Mouse (Mus musculus) myocyte (in vitro differentiated cells): ENCODE data around the gene Prim2. TPM values are rescaled to one million over a fixed set of nuclear protein-coding genes. Genes with fewer than 3 reads are reported as not detected.

Source experiments
- H3K27me3 ChIP-seq: one replicate; pipeline ENCODE4 v1.6.1; 2011; ENCODE audit not compliant: control insufficient read depth, insufficient read depth, insufficient read length
- H3K36me3 ChIP-seq: one replicate; pipeline ENCODE4 v1.6.1; 2011; ENCODE audit not compliant: control insufficient read depth, insufficient read depth
- H3K4me2 ChIP-seq: one replicate; pipeline ENCODE4 v1.6.1; 2011; ENCODE audit warnings: low read depth, control low read depth
- H3K4me3 ChIP-seq: one replicate; pipeline ENCODE4 v1.5.1; 2011; ENCODE audit warnings: mild to moderate bottlenecking, control low read depth, moderate library complexity
- H3K79me2 ChIP-seq: one replicate; pipeline ENCODE4 v1.6.1; 2011; ENCODE audit not compliant: control insufficient read depth, insufficient read depth
- H3ac ChIP-seq: one replicate; pipeline ENCODE4 v1.6.1; 2011; ENCODE audit not compliant: control insufficient read depth, insufficient read length
- CEBPB ChIP-seq: IDR thresholded peaks from 2 replicates; pipeline ENCODE4 v1.6.1; 2011; ENCODE audit warnings: mild to moderate bottlenecking, moderate library complexity; ENCODE audit not compliant: poor library complexity, insufficient read depth, severe bottlenecking
- E2F4 ChIP-seq: IDR thresholded peaks from one replicate; pipeline ENCODE4 v1.6.1; 2011; ENCODE audit warnings: mild to moderate bottlenecking, control low read depth, moderate library complexity; ENCODE audit not compliant: insufficient read depth
- MAX ChIP-seq: IDR thresholded peaks from one replicate; pipeline ENCODE4 v1.6.1; 2011; ENCODE audit warnings: low read depth, mild to moderate bottlenecking, control low read depth
- MYOD1 ChIP-seq, 3 experiments: IDR thresholded peaks; one replicate each; pipeline ENCODE4 v1.6.1; 2011; ENCODE audit warnings: control low read depth in 2 of 3, low read depth in 2 of 3, mild to moderate bottlenecking in 2 of 3, moderate library complexity in 1 of 3; ENCODE audit not compliant: insufficient read length in 2 of 3, control insufficient read depth in 1 of 3
- MYOG ChIP-seq, 3 experiments: IDR thresholded peaks; one replicate each; pipeline ENCODE4 v1.6.1; 2011; ENCODE audit warnings: control low read depth in 2 of 3, low read depth in 2 of 3, mild to moderate bottlenecking in 2 of 3; ENCODE audit not compliant: insufficient read length in 2 of 3, control insufficient read depth in 1 of 3, insufficient read depth in 1 of 3
- POLR2A ChIP-seq: IDR thresholded peaks from one replicate; pipeline ENCODE4 v1.6.1; 2011; ENCODE audit warnings: low read depth, mild to moderate bottlenecking, control low read depth, moderate library complexity; ENCODE audit not compliant: insufficient read length
- POLR2AphosphoS2 ChIP-seq: IDR thresholded peaks from one replicate; pipeline ENCODE4 v1.6.1; 2011; ENCODE audit warnings: low read depth, control low read depth; ENCODE audit not compliant: insufficient read length
- REST ChIP-seq: IDR thresholded peaks from one replicate; pipeline ENCODE4 v1.6.1; 2011; ENCODE audit warnings: mild to moderate bottlenecking, control low read depth, moderate library complexity; ENCODE audit not compliant: insufficient read depth, insufficient read length
- SRF ChIP-seq: IDR thresholded peaks from one replicate; pipeline ENCODE4 v1.6.1; 2011; ENCODE audit warnings: low read depth; ENCODE audit not compliant: control insufficient read depth, insufficient read length
- TCF12 ChIP-seq: IDR thresholded peaks from one replicate; pipeline ENCODE4 v1.6.1; 2011; ENCODE audit warnings: mild to moderate bottlenecking, control low read depth; ENCODE audit not compliant: poor library complexity, insufficient read depth, severe bottlenecking
- TCF3 ChIP-seq: IDR thresholded peaks from one replicate; pipeline ENCODE4 v1.6.1; 2011; ENCODE audit warnings: low read depth, control low read depth; ENCODE audit not compliant: insufficient read length
- USF1 ChIP-seq: IDR thresholded peaks from one replicate; pipeline ENCODE4 v1.6.1; 2011; ENCODE audit warnings: low read depth, mild to moderate bottlenecking, control low read depth, moderate library complexity
- polyA plus RNA-seq: library from polyadenylated mRNA; unstranded; fragments of >200 nt; fragmentation: generic; extraction: Trizol; gene quantifications from one replicate; pipeline ENCODE4 v1.2.1, GENCODE M21; 2012; ENCODE audit warnings: missing spikeins

Prim2 gene
- polyA plus RNA-seq, 1 experiment, result 8.2 TPM

GRCm38 (mm10) chr1:33563611-33564010 is 106.0 kb downstream of the Prim2 start:
- Histone ChIP-seq H3K36me3 (no peaks in the 10 kb centered on the region), H3K4me2 (no peak overlapping the region), H3K79me2 (no peaks in the 10 kb centered on the region), H3ac (no peak overlapping the region), H3K27me3 (no peaks in the 10 kb centered on the region), H3K4me3 (no peak overlapping the region)
- TF ChIP-seq SRF, result no peak
- TF ChIP-seq REST, result no peak
- no peak for TF ChIP-seq TCF12
- no peak for TF ChIP-seq POLR2AphosphoS2
- TF ChIP-seq MYOG (IDR thresholded peaks at IDR 0.05; ENCODE audit: control insufficient read depth in 1 of 3, insufficient read depth in 1 of 3, insufficient read length in 2 of 3, low read depth in 2 of 3), result no peak
- no peak for TF ChIP-seq MAX
- no peak for TF ChIP-seq TCF3
- TF ChIP-seq USF1, result no peak
- no peak for TF ChIP-seq MYOD1 (IDR thresholded peaks at IDR 0.05; ENCODE audit: control insufficient read depth in 1 of 3, insufficient read length in 2 of 3, low read depth in 2 of 3)

- Histone ChIP-seq H3K4me3 (no peak overlapping the region), H3K4me2 (no peak overlapping the region), H3ac (no peak overlapping the region), H3K36me3 (no peaks in the 10 kb centered on the region), H3K79me2 (no peaks in the 10 kb centered on the region), H3K27me3 (no peaks in the 10 kb centered on the region)
- TF ChIP-seq REST (no peak), CEBPB (no peak), TCF12 (no peak), MYOG (IDR thresholded peaks at IDR 0.05; ENCODE audit: control insufficient read depth in 1 of 3, insufficient read depth in 1 of 3, insufficient read length in 2 of 3, low read depth in 2 of 3) (no peak), E2F4 (no peak), SRF (no peak), POLR2AphosphoS2 (no peak), TCF3 (no peak), POLR2A (no peak), MAX (no peak), USF1 (no peak), MYOD1 (IDR thresholded peaks at IDR 0.05; ENCODE audit: control insufficient read depth in 1 of 3, insufficient read length in 2 of 3, low read depth in 2 of 3) (no peak)
These were observed 113.0 kb downstream of the Prim2 start for GRCm38 (mm10) chr1:33556638-33557037.

GRCm38 (mm10) chr1:33555626-33556025 is 114.0 kb downstream of the Prim2 start:
- Histone ChIP-seq H3ac (no peak overlapping the region), H3K4me2 (no peak overlapping the region), H3K27me3 (no peaks in the 10 kb centered on the region), H3K36me3 (no peaks in the 10 kb centered on the region), H3K4me3 (no peak overlapping the region), H3K79me2 (no peaks in the 10 kb centered on the region)
- TF ChIP-seq USF1, result no peak
- no peak for TF ChIP-seq SRF
- no peak for TF ChIP-seq CEBPB
- no peak for TF ChIP-seq TCF3
- TF ChIP-seq E2F4, result no peak
- no peak for TF ChIP-seq POLR2A
- TF ChIP-seq TCF12, result no peak
- TF ChIP-seq MYOD1 (IDR thresholded peaks at IDR 0.05; ENCODE audit: control insufficient read depth in 1 of 3, insufficient read length in 2 of 3, low read depth in 2 of 3), result no peak
- TF ChIP-seq MYOG (IDR thresholded peaks at IDR 0.05; ENCODE audit: control insufficient read depth in 1 of 3, insufficient read depth in 1 of 3, insufficient read length in 2 of 3, low read depth in 2 of 3), result no peak
- no peak for TF ChIP-seq REST
- no peak for TF ChIP-seq POLR2AphosphoS2
- no peak for TF ChIP-seq MAX

- no peak for TF ChIP-seq MAX
- no peak for TF ChIP-seq POLR2A
- no peak for TF ChIP-seq USF1
- no peak for TF ChIP-seq TCF12
- TF ChIP-seq TCF3, result no peak
- no peak for TF ChIP-seq MYOD1 (IDR thresholded peaks at IDR 0.05; ENCODE audit: control insufficient read depth in 1 of 3, insufficient read length in 2 of 3, low read depth in 2 of 3)
- no peak for TF ChIP-seq POLR2AphosphoS2
- TF ChIP-seq CEBPB, result no peak
- no peak for TF ChIP-seq REST
- TF ChIP-seq E2F4, result no peak
- no peak for TF ChIP-seq MYOG (IDR thresholded peaks at IDR 0.05; ENCODE audit: control insufficient read depth in 1 of 3, insufficient read depth in 1 of 3, insufficient read length in 2 of 3, low read depth in 2 of 3)
- no peak for TF ChIP-seq SRF
- H3K79me2 ChIP-seq, result no peaks in the 10 kb centered on the region
- H3K27me3 ChIP-seq, result no peaks in the 10 kb centered on the region
- no peaks in the 10 kb centered on the region for H3K36me3 ChIP-seq
- H3ac ChIP-seq, result no peak overlapping the region
- no peak overlapping the region for H3K4me2 ChIP-seq
- H3K4me3 ChIP-seq, result no peak overlapping the region
These were observed 118.2 kb downstream of the Prim2 start for GRCm38 (mm10) chr1:33551350-33551749.

GRCm38 (mm10) chr1:33541708-33542107 is 127.9 kb downstream of the Prim2 start:
- Histone ChIP-seq H3ac (no peak overlapping the region), H3K4me2 (no peak overlapping the region), H3K36me3 (no peaks in the 10 kb centered on the region), H3K27me3 (no peaks in the 10 kb centered on the region), H3K79me2 (no peaks in the 10 kb centered on the region), H3K4me3 (no peak overlapping the region)
- TF ChIP-seq REST (no peak), POLR2AphosphoS2 (no peak), CEBPB (no peak), TCF3 (no peak), E2F4 (no peak), POLR2A (no peak), MYOG (IDR thresholded peaks at IDR 0.05; ENCODE audit: control insufficient read depth in 1 of 3, insufficient read depth in 1 of 3, insufficient read length in 2 of 3, low read depth in 2 of 3) (no peak), TCF12 (no peak), MAX (no peak), USF1 (no peak), MYOD1 (IDR thresholded peaks at IDR 0.05; ENCODE audit: control insufficient read depth in 1 of 3, insufficient read length in 2 of 3, low read depth in 2 of 3) (no peak), SRF (no peak)
